Mouse (Mus musculus): ENCODE measurements at regions not wholly inside any gene's neighbourhood (a gene's known extent, or its start where the extent isn't known, plus 50 kb on each side); places are given as distances from the start of the nearest gene placed in this dataset.

DNA sequence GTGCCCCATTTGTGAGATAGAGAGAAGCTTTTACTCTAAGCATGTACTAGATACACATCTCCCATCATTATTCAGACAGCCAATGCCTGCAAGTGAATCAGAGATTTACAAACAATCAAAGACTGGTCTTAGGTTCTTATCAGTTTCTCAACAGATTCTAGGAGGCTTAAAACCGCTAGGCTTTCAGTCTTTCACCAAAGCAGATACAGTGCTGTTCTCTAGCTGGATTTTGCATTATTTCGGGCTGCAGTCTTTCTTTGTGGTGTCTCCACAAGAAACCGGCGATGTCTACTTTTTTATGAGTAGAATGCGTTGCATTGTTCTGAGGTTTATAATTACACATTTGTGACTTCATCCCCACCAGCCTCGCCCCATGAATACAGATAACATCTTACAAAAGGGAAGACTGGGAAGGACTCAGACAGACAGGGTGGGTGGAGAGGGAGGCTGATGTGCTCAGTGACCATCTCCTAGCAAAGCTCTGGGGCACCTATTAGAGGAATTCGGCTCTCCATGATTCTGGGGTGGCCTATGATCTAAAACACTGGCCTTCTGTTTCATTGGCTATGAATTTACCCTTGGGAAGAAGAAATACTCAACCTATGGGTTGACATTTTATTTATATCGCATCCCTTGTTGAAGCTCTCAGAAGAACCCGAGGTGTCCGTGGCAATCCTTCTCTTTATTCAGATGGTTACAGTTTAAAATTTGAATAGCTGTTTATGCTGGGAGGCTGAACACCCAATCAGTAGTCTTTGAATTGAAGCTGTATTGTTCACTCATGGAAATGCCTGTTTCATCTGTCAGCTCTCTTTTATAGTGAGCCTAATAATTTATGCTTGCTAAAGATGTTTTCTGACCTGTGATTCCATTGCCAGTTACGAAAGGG lies 343.8 kb downstream of the Tmem161b start:
- Histone ChIP-seq H3K9ac (ENCODE audit: insufficient read depth, low read depth, low read length, poor library complexity, severe bottlenecking) (no peak overlapping the region), H3K9me3 (ENCODE audit: control insufficient read depth, insufficient read depth, low read depth, low read length) (no peaks in the 10 kb centered on the region), H3K27ac (ENCODE audit: insufficient read depth, low read depth, low read length, poor library complexity, severe bottlenecking) (no peak overlapping the region), H3K4me3 (ENCODE audit: insufficient read depth in 1 of 2, low read depth in 1 of 2, low read length in 2 of 2, poor library complexity in 1 of 2, severe bottlenecking in 1 of 2) (no peak overlapping the region), H3K4me1 (ENCODE audit: control insufficient read depth in 2 of 2, insufficient read depth in 2 of 2, low read length in 2 of 2, poor library complexity in 1 of 2) (no peaks in the 10 kb centered on the region), H3K36me3 (ENCODE audit: control insufficient read depth, insufficient read depth, low read length, poor library complexity, severe bottlenecking) (no peaks in the 10 kb centered on the region)
- no peak for TF ChIP-seq ZC3H11A (IDR thresholded peaks at IDR 0.05; ENCODE audit: borderline replicate concordance, low read depth, low read length)
- no peak for TF ChIP-seq ZNF384 (IDR thresholded peaks at IDR 0.05; ENCODE audit: low read depth, low read length)
- no peak for TF ChIP-seq HCFC1 (IDR thresholded peaks at IDR 0.05; ENCODE audit: borderline replicate concordance, insufficient read depth, low read length)
- in situ Hi-C loops (cut with MboI; ENCODE audit: low sequenced_read_pairs in 2 of 2, unreplicated experiment in 2 of 2), result no loop called here
- no peak for DNase-seq (ENCODE audit: low read depth, low spot score)

DNA sequence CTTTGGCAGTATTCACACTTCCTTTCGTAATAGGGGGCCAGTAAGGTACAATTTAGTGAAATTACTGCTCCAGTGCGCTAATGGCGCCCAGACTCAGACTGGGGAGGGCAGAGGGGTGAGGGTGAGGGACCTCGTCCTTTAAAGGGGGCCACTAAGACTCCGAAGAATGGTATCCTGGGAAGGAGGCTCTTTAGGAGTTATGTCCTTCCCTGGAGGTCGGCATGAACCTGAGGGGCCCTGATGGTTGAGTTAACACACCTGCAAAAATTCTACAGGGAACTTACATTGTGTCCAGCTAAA lies 344.4 kb downstream of the Tmem161b start:
- no peak overlapping the region for H3K27ac ChIP-seq (ENCODE audit: insufficient read depth, low read depth, low read length, poor library complexity, severe bottlenecking)
- no peak overlapping the region for H3K4me3 ChIP-seq (ENCODE audit: insufficient read depth in 1 of 2, low read depth in 1 of 2, low read length in 2 of 2, poor library complexity in 1 of 2, severe bottlenecking in 1 of 2)

DNA sequence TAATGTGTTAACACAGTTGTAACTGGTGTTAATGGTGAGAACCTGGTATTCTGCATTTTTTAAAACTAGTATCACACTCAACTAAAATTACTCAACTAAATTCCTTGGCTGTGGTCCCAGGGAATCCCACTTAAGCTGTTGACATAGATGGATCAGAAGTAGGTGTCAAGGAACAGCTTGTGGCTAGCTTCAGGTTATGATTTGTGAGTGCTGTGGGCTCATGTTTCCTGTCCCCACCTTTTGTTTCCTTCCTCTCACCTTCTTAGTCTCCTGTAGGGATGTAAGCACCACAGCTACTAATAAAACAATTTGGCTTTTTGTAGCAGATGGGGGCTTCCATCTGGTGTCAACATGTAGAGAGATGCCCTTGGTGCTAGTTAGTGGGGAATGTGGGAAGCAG lies 347.3 kb downstream of the Tmem161b start:
- no peak for DNase-seq (ENCODE audit: low read depth, low spot score)
- Histone ChIP-seq H3K4me3 (ENCODE audit: insufficient read depth in 1 of 2, low read depth in 1 of 2, low read length in 2 of 2, poor library complexity in 1 of 2, severe bottlenecking in 1 of 2) (no peak overlapping the region), H3K36me3 (ENCODE audit: control insufficient read depth, insufficient read depth, low read length, poor library complexity, severe bottlenecking) (no peaks in the 10 kb centered on the region), H3K9ac (ENCODE audit: insufficient read depth, low read depth, low read length, poor library complexity, severe bottlenecking) (no peak overlapping the region), H3K9me3 (ENCODE audit: control insufficient read depth, insufficient read depth, low read depth, low read length) (no peaks in the 10 kb centered on the region), H3K4me1 (ENCODE audit: control insufficient read depth in 2 of 2, insufficient read depth in 2 of 2, low read length in 2 of 2, poor library complexity in 1 of 2) (no peaks in the 10 kb centered on the region), H3K27ac (ENCODE audit: insufficient read depth, low read depth, low read length, poor library complexity, severe bottlenecking) (no peak overlapping the region)
- TF ChIP-seq ZC3H11A (IDR thresholded peaks at IDR 0.05; ENCODE audit: borderline replicate concordance, low read depth, low read length) (no peak), MAFK (IDR thresholded peaks at IDR 0.05; ENCODE audit: insufficient read depth, low read depth, low read length) (no peak), HCFC1 (IDR thresholded peaks at IDR 0.05; ENCODE audit: borderline replicate concordance, insufficient read depth, low read length) (no peak), CHD2 (IDR thresholded peaks at IDR 0.05; ENCODE audit: low read depth, low read length) (no peak), ZNF384 (IDR thresholded peaks at IDR 0.05; ENCODE audit: low read depth, low read length) (no peak)
- in situ Hi-C loops (cut with MboI; ENCODE audit: low sequenced_read_pairs in 2 of 2, unreplicated experiment in 2 of 2), result no loop called here

More for the DNA sequence above, 344.4 kb downstream of the Tmem161b start:
- Histone ChIP-seq H3K9me3 (ENCODE audit: control insufficient read depth, insufficient read depth, low read depth, low read length) (no peaks in the 10 kb centered on the region), H3K9ac (ENCODE audit: insufficient read depth, low read depth, low read length, poor library complexity, severe bottlenecking) (no peak overlapping the region), H3K4me1 (ENCODE audit: control insufficient read depth in 2 of 2, insufficient read depth in 2 of 2, low read length in 2 of 2, poor library complexity in 1 of 2) (no peaks in the 10 kb centered on the region), H3K36me3 (ENCODE audit: control insufficient read depth, insufficient read depth, low read length, poor library complexity, severe bottlenecking) (no peaks in the 10 kb centered on the region)
- no peak for DNase-seq (ENCODE audit: low read depth, low spot score)
- no peak for TF ChIP-seq CHD2 (IDR thresholded peaks at IDR 0.05; ENCODE audit: low read depth, low read length)
- TF ChIP-seq MAFK (IDR thresholded peaks at IDR 0.05; ENCODE audit: insufficient read depth, low read depth, low read length), result no peak
- TF ChIP-seq ZC3H11A (IDR thresholded peaks at IDR 0.05; ENCODE audit: borderline replicate concordance, low read depth, low read length), result no peak
- no peak for TF ChIP-seq ZNF384 (IDR thresholded peaks at IDR 0.05; ENCODE audit: low read depth, low read length)
- no peak for TF ChIP-seq HCFC1 (IDR thresholded peaks at IDR 0.05; ENCODE audit: borderline replicate concordance, insufficient read depth, low read length)
- in situ Hi-C loops (cut with MboI; ENCODE audit: low sequenced_read_pairs in 2 of 2, unreplicated experiment in 2 of 2), result no loop called here

GRCm38 (mm10) chr13:84570206-84570605 lies 348.1 kb downstream of the Tmem161b start:
- in situ Hi-C loops (cut with MboI; ENCODE audit: low sequenced_read_pairs in 2 of 2, unreplicated experiment in 2 of 2), result no loop called here
- Histone ChIP-seq H3K36me3 (ENCODE audit: control insufficient read depth, insufficient read depth, low read length, poor library complexity, severe bottlenecking) (no peaks in the 10 kb centered on the region), H3K9ac (ENCODE audit: insufficient read depth, low read depth, low read length, poor library complexity, severe bottlenecking) (no peak overlapping the region), H3K4me3 (ENCODE audit: insufficient read depth in 1 of 2, low read depth in 1 of 2, low read length in 2 of 2, poor library complexity in 1 of 2, severe bottlenecking in 1 of 2) (no peak overlapping the region), H3K9me3 (ENCODE audit: control insufficient read depth, insufficient read depth, low read depth, low read length) (no peaks in the 10 kb centered on the region), H3K4me1 (ENCODE audit: control insufficient read depth in 2 of 2, insufficient read depth in 2 of 2, low read length in 2 of 2, poor library complexity in 1 of 2) (no peaks in the 10 kb centered on the region), H3K27ac (ENCODE audit: insufficient read depth, low read depth, low read length, poor library complexity, severe bottlenecking) (no peak overlapping the region)
- no peak for DNase-seq (ENCODE audit: low read depth, low spot score)
- TF ChIP-seq CHD2 (IDR thresholded peaks at IDR 0.05; ENCODE audit: low read depth, low read length) (no peak), MAFK (IDR thresholded peaks at IDR 0.05; ENCODE audit: insufficient read depth, low read depth, low read length) (no peak), ZC3H11A (IDR thresholded peaks at IDR 0.05; ENCODE audit: borderline replicate concordance, low read depth, low read length) (no peak), ZNF384 (IDR thresholded peaks at IDR 0.05; ENCODE audit: low read depth, low read length) (no peak), HCFC1 (IDR thresholded peaks at IDR 0.05; ENCODE audit: borderline replicate concordance, insufficient read depth, low read length) (no peak)

Data from ES-E14 (cell line).